Mouse (Mus musculus) kidney, postnatal 36 days (tissue): Measurements from ENCODE around the gene Egfr.
A peak's percentile ranks its signal among the peaks of the same experiment; 100 is the strongest.

Source experiments
- DNase-seq, 2 experiments: peaks; one replicate each; pipeline ENCODE4 v3.0.0; 2021 to 2022; ENCODE audit warnings: mixed read lengths in 2 of 2

Egfr gene

GRCm38 (mm10) chr11:16830531-16831227, 78.7 kb downstream of the Egfr start:
- no peak for DNase-seq

GRCm38 (mm10) chr11:16831974-16832464, 80.0 kb downstream of the Egfr start:
- DNase-seq: peak in 1 of 2 experiments; percentile 10

GRCm38 (mm10) chr11:16838772-16839171, 86.8 kb downstream of the Egfr start:
- DNase-seq: no peak

- DNase-seq: no peak
Observed at GRCm38 (mm10) chr11:16842924-16843323, 90.9 kb downstream of the Egfr start.

- peak in 1 of 2 experiments; percentile 14 for DNase-seq
Observed at GRCm38 (mm10) chr11:16843889-16844568, 92.0 kb downstream of the Egfr start.

GRCm38 (mm10) chr11:16848881-16849280, 96.9 kb downstream of the Egfr start:
- no peak for DNase-seq

- no peak for DNase-seq
Observed at GRCm38 (mm10) chr11:16851361-16851760, 99.4 kb downstream of the Egfr start.

- no peak for DNase-seq
Observed at GRCm38 (mm10) chr11:16854111-16854510, 102.1 kb downstream of the Egfr start.

- no peak for DNase-seq
Observed at GRCm38 (mm10) chr11:16857346-16857745, 105.3 kb downstream of the Egfr start.

- DNase-seq: no peak
Observed at GRCm38 (mm10) chr11:16861037-16861436, 109.0 kb downstream of the Egfr start.

GRCm38 (mm10) chr11:16863547-16863946, 111.5 kb downstream of the Egfr start:
- DNase-seq: no peak

- DNase-seq: no peak
Observed at GRCm38 (mm10) chr11:16864980-16865561, 113.1 kb downstream of the Egfr start.

- DNase-seq: no peak
Observed at GRCm38 (mm10) chr11:16868051-16868450, 116.0 kb downstream of the Egfr start.

GRCm38 (mm10) chr11:16869506-16869905, 117.5 kb downstream of the Egfr start:
- no peak for DNase-seq

- DNase-seq: peak; percentile 79 to 88
Observed at GRCm38 (mm10) chr11:16871120-16871519, 119.1 kb downstream of the Egfr start.

GRCm38 (mm10) chr11:16877676-16878378, 125.8 kb downstream of the Egfr start:
- peak; percentile 20 to 54 for DNase-seq

- peak; percentile 55 to 83 for DNase-seq
Observed at GRCm38 (mm10) chr11:16881932-16882331, 129.9 kb downstream of the Egfr start.

- no peak for DNase-seq
Observed at GRCm38 (mm10) chr11:16886152-16886551, 134.1 kb downstream of the Egfr start.

- DNase-seq: no peak
Observed at GRCm38 (mm10) chr11:16888086-16888485, 136.1 kb downstream of the Egfr start.

GRCm38 (mm10) chr11:16895441-16896356, 143.7 kb downstream of the Egfr start:
- DNase-seq: peak; percentile 37 to 38

- no peak for DNase-seq
Observed at GRCm38 (mm10) chr11:16897681-16898080, 145.7 kb downstream of the Egfr start.

- DNase-seq: no peak
Observed at GRCm38 (mm10) chr11:16900182-16900581, 148.2 kb downstream of the Egfr start.
